Mouse (Mus musculus) neural tube, embryonic 15.5 days (tissue): Measurements from ENCODE around the gene Csl. TPM values are rescaled to one million over a fixed set of nuclear protein-coding genes. Genes with fewer than 3 reads are reported as not detected.

ENCODE experiments used
- ATAC-seq: fragments of 200-750 bp; cut with Nextera tagmentation; 2 replicates; pipeline ENCODE4 v1.8.0; 2017; ENCODE audit warnings: mild to moderate bottlenecking, moderate TSS enrichment, moderate library complexity; ENCODE audit not compliant: low FRiP score
- H3K27ac ChIP-seq: fragments of 300-500 bp; sonication (generic); replicated peaks from 2 replicates; pipeline ENCODE4 v1.5.1; 2015; ENCODE audit warnings: mild to moderate bottlenecking, inconsistent platforms
- H3K27me3 ChIP-seq: fragments of 300-500 bp; sonication (generic); replicated peaks from 2 replicates; pipeline ENCODE4 v1.6.1; 2015; ENCODE audit warnings: inconsistent platforms
- H3K36me3 ChIP-seq: fragments of 300-500 bp; sonication (generic); 2 replicates; pipeline ENCODE4 v1.6.1; 2015; ENCODE audit warnings: inconsistent platforms
- H3K4me1 ChIP-seq: fragments of 300-500 bp; sonication (generic); 2 replicates; pipeline ENCODE4 v1.6.1; 2015; ENCODE audit warnings: inconsistent platforms
- H3K4me2 ChIP-seq: fragments of 300-500 bp; sonication (generic); 2 replicates; pipeline ENCODE4 v1.6.1; 2015; ENCODE audit warnings: inconsistent platforms, mild to moderate bottlenecking, moderate library complexity
- H3K4me3 ChIP-seq: fragments of 300-500 bp; sonication (generic); replicated peaks from 2 replicates; pipeline ENCODE4 v1.5.1; 2015; ENCODE audit warnings: mild to moderate bottlenecking, inconsistent platforms
- H3K9ac ChIP-seq: fragments of 300-500 bp; sonication (generic); replicated peaks from 2 replicates; pipeline ENCODE4 v1.6.1; 2015; ENCODE audit warnings: mild to moderate bottlenecking, inconsistent platforms
- H3K9me3 ChIP-seq: fragments of 300-500 bp; sonication (generic); replicated peaks from 2 replicates; pipeline ENCODE4 v1.6.1; 2016; ENCODE audit warnings: inconsistent platforms
- WGBS: fragments of 180-500 bp; shearing (Covaris S2); methylation state at CpG from one replicate; pipeline ENCODE4 v1.1.7; 2015; ENCODE audit warnings: mixed read lengths; 5-methylcytosine and 5-hydroxymethylcytosine counted together
- polyA plus RNA-seq: library from polyadenylated mRNA; unstranded; fragments of >200 nt; fragmentation: Nextera tagmentation; extraction: Ambion mirVana; gene quantifications from 2 replicates; pipeline ENCODE4 v1.2.1, GENCODE M21; 2015

Gene Csl
- 0.08 and 0.09 TPM in 2 replicates for polyA plus RNA-seq

DNA sequence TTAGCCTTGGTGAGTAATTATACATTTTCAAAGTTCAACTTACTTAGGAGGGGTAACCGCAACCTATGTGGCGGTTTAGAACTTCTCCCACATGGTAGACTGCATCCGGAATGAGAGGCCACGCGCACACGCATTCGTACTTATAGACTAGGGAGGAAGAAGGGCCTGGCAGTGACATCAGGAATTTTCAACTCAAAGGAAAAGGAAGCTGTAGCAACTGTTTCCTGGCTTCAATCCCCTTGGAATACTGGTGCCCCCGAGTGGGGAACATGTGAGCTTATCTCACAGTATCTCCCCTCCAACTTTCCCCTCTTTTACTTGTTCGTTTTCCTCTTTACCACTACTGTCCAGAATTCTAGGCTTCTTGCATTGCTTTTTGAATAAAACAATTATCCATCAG is at the start of gene Csl:
Csl (minus strand) TSS at position 101 of the 400 bp plus-strand sequence.
- H3K27me3 ChIP-seq: no peaks in the 10 kb centered on the region
- no peak within 1 kb of the TSS for H3K4me2 ChIP-seq
- no peak within 1 kb of the TSS for H3K4me3 ChIP-seq
- no peak for ATAC-seq
- H3K27ac ChIP-seq: no peak within 1 kb of the TSS
- no peak within 1 kb of the TSS for H3K9ac ChIP-seq
- H3K9me3 ChIP-seq: no peaks in the 10 kb centered on the region
- no peaks in the 10 kb centered on the region for H3K4me1 ChIP-seq
- 93% methylated on average over 9 of the region's 9 CpGs for WGBS
- H3K36me3 ChIP-seq: no peaks in the 10 kb centered on the region

- Histone ChIP-seq H3K36me3 (no peaks in the 10 kb centered on the region), H3K4me2 (no peak overlapping the region), H3K27me3 (no peaks in the 10 kb centered on the region), H3K4me3 (no peak overlapping the region), H3K4me1 (no peaks in the 10 kb centered on the region), H3K27ac (no peak overlapping the region), H3K9me3 (no peaks in the 10 kb centered on the region), H3K9ac (no peak overlapping the region)
- no peak for ATAC-seq
- WGBS: 91% methylated on average over 2 of the region's 2 CpGs
These were observed 30.0 kb upstream of the Csl start for GRCm38 (mm10) chr10:99789418-99789817.

- Histone ChIP-seq H3K9me3 (no peaks in the 10 kb centered on the region), H3K36me3 (no peaks in the 10 kb centered on the region), H3K4me3 (no peak overlapping the region), H3K4me1 (no peaks in the 10 kb centered on the region), H3K9ac (no peak overlapping the region), H3K4me2 (no peak overlapping the region), H3K27me3 (no peaks in the 10 kb centered on the region), H3K27ac (no peak overlapping the region)
- no peak for ATAC-seq
- WGBS: 88% methylated on average over 12 of the region's 12 CpGs
These were observed 15.0 kb upstream of the Csl start for GRCm38 (mm10) chr10:99774228-99775120.

- Histone ChIP-seq H3K27me3 (no peaks in the 10 kb centered on the region), H3K9ac (no peak overlapping the region), H3K4me1 (no peaks in the 10 kb centered on the region), H3K36me3 (no peaks in the 10 kb centered on the region), H3K27ac (no peak overlapping the region), H3K4me2 (no peak overlapping the region), H3K4me3 (no peak overlapping the region), H3K9me3 (no peaks in the 10 kb centered on the region)
- ATAC-seq: no peak
- 84% methylated on average over 2 of the region's 2 CpGs for WGBS
These were observed 9.3 kb downstream of the Csl start for GRCm38 (mm10) chr10:99750146-99750545.

- Histone ChIP-seq H3K4me2 (no peak overlapping the region), H3K9me3 (no peaks in the 10 kb centered on the region), H3K27ac (no peak overlapping the region), H3K9ac (no peak overlapping the region), H3K36me3 (no peaks in the 10 kb centered on the region), H3K4me3 (no peak overlapping the region), H3K27me3 (no peaks in the 10 kb centered on the region), H3K4me1 (no peaks in the 10 kb centered on the region)
- 77% methylated on average over 2 of the region's 2 CpGs for WGBS
- no peak for ATAC-seq
These were observed 10.7 kb downstream of the Csl start for GRCm38 (mm10) chr10:99748668-99749260.

GRCm38 (mm10) chr10:99748009-99748408 is 11.4 kb downstream of the Csl start:
- no peak overlapping the region for H3K4me3 ChIP-seq
- H3K4me1 ChIP-seq: no peaks in the 10 kb centered on the region
- H3K9me3 ChIP-seq: no peaks in the 10 kb centered on the region
- H3K9ac ChIP-seq: no peak overlapping the region
- H3K27ac ChIP-seq: no peak overlapping the region
- no peaks in the 10 kb centered on the region for H3K36me3 ChIP-seq
- no peak overlapping the region for H3K4me2 ChIP-seq
- H3K27me3 ChIP-seq: no peaks in the 10 kb centered on the region
- no peak for ATAC-seq
- whole genome bisulfite sequencing: 73% methylated on average over 2 of the region's 2 CpGs

- no peak overlapping the region for H3K4me2 ChIP-seq
- H3K9me3 ChIP-seq: no peaks in the 10 kb centered on the region
- H3K4me1 ChIP-seq: no peaks in the 10 kb centered on the region
- no peak for ATAC-seq
- H3K27me3 ChIP-seq: no peaks in the 10 kb centered on the region
- H3K9ac ChIP-seq: no peak overlapping the region
- no peak overlapping the region for H3K27ac ChIP-seq
- H3K4me3 ChIP-seq: no peak overlapping the region
- no peaks in the 10 kb centered on the region for H3K36me3 ChIP-seq
These were observed 17.7 kb downstream of the Csl start for GRCm38 (mm10) chr10:99741609-99742280.

GRCm38 (mm10) chr10:99713129-99713528 is 46.3 kb downstream of the Csl start:
- Histone ChIP-seq H3K27me3 (no peaks in the 10 kb centered on the region), H3K27ac (no peak overlapping the region), H3K9me3 (no peaks in the 10 kb centered on the region), H3K4me1 (no peaks in the 10 kb centered on the region), H3K9ac (no peak overlapping the region), H3K4me3 (no peak overlapping the region), H3K36me3 (no peaks in the 10 kb centered on the region), H3K4me2 (no peak overlapping the region)
- no peak for ATAC-seq
- WGBS: 49% methylated on average over 2 of the region's 2 CpGs

- Histone ChIP-seq H3K9ac (no peak overlapping the region), H3K27ac (no peak overlapping the region), H3K4me3 (no peak overlapping the region), H3K36me3 (no peaks in the 10 kb centered on the region), H3K4me2 (no peak overlapping the region), H3K27me3 (no peaks in the 10 kb centered on the region), H3K4me1 (no peaks in the 10 kb centered on the region), H3K9me3 (no peaks in the 10 kb centered on the region)
- ATAC-seq: no peak
- 87% methylated on average over 1 of the region's 1 CpGs for WGBS
These were observed 47.9 kb downstream of the Csl start for GRCm38 (mm10) chr10:99711567-99711966.
